Mouse (Mus musculus) cerebellum, postnatal 14 days (tissue): ENCODE results near the gene Ankrd7.
"Not testable (repeated sequence)": the region's sequence is repeated elsewhere in the genome, so short reads cannot be mapped to it uniquely, and the experiment has no call there.

Experiments
- DNase-seq, 2 experiments: peaks; one replicate each; pipeline ENCODE4 v3.0.0; 2021; ENCODE audit warnings: mixed read lengths in 2 of 2

Ankrd7 gene

DNA sequence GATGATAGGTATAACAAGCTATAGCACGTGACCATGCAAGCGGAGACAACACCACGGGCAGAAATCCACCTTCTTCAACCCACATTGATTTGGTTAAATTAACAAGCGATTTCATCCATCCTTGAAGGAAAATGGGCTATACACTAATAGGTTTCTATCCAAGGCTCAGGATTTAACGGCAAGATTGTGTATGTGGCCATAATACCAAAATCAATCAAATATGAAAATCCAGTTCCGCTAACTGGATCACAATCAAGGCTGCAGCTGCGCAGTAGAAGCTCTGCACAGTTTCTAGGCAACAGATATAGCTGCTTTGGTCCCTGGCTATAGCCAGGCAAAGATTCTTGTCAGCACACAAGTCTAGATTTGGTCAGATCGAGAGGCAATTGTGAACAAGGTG is at the start of gene Ankrd7:
Gene Ankrd7 (plus strand): TSS at position 301 of the 400 bp plus-strand sequence.
- DNase-seq, result no peak

GRCm38 (mm10) chr6:18819343-18819742 is 46.8 kb upstream of the Ankrd7 start:
- DNase-seq, result peak; percentile 79 to 85

DNA sequence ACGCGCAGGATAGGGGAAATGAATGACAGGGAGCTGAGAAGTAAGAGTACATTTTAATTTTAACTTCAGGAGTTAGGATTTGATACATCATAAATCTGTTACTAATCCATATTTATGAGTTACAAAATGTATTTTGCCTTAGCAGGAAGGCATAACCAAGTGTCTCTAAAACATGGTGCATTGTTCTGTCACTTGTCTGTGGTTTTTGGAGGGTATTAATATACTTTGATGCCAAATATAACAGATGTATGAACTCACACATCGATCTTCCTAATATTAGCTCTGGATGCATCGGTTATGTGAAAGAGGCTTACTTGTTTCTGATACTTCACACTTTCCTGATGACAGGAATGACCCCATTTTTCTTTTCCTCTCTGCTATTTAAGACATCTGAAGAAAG is 45.9 kb upstream of the Ankrd7 start:
- DNase-seq, result no peak

DNA sequence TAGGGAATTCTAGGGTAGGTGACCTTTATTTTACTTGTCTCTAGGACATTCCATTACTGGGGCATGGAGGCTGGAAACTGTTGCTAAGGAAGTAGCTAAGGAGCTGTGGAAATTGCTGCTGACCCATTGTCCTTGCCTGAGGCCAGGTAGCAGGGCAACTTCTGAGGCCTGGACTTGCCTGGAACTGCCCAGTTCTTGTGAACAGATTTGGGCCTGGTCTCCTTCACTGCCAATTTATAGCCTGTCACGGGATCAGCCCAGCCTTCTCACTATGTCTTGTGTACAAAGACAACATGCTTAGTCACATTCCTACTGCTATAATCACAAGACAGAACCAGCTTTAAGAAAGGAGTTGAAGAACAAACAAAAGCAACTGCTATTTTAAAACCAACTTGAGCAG is 43.3 kb upstream of the Ankrd7 start:
- no peak for DNase-seq

DNA sequence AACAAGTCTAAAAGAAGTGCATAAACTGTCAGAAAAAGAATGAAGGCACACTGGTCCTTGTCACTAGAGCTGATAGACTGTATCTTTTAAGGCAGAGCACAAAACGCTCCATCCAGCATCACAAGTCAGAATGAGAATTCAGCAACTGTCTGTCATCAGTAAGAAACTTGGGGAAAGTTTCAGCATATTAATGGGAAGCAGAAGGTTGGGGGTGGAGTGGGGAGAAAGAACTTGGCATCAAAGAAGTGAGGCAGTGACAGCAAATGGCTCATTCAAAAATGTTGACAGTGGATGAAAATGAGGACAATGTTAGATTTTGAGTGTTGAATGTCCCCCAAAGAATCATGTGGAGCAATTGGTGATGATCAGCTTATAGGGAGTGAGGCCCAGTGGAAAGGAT is 33.2 kb upstream of the Ankrd7 start:
- no peak for DNase-seq

DNA sequence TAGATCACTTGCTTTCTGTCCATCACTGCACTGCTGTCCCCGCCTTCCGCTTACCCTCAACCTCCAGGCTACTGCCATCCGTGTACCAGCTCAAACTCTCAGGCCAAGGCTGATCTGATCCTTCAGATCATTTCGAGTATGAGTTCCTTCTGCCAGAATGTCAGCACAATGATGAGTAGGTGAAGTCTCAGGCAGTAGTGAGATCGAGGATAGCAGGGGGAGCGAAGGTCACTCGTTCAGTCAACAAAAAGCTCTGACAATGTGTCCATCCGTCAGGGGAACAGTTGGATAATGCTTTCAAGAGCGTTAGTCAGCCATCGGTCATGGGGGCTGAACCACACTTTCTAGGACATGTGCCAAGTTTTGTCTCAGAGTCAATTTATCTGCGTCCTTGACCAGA is 21.6 kb upstream of the Ankrd7 start:
- not testable (repeated sequence) for DNase-seq

- not testable (repeated sequence) for DNase-seq
Observed at GRCm38 (mm10) chr6:18845571-18845970, 20.5 kb upstream of the Ankrd7 start.

GRCm38 (mm10) chr6:18848051-18848701 is 17.9 kb upstream of the Ankrd7 start, which contains the start of gene Lsm8:
Lsm8 (plus strand) TSS chr6:18848579.
- DNase-seq, result peak; percentile 97

GRCm38 (mm10) chr6:18848702-18849061 is 17.4 kb upstream of the Ankrd7 start:
- no peak for DNase-seq

DNA sequence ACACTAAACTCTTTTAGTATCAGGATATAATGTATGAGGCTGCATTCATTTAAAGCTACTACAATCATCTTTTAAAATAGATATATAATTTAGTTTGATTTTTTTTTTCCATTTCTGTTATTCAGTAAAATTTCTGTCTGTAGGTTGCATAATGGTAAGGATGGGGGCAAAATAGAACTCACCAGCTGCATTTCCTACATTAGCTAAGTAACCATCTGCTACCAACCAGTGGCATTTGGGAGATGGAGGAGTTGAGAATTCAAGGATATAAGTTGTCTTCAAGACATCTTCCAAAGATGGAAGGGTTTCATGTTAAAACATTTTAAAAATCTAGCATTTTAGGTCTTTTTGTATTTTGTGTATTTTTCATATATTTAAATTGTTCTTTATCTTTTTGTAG is 10.8 kb upstream of the Ankrd7 start:
- DNase-seq, result no peak

DNA sequence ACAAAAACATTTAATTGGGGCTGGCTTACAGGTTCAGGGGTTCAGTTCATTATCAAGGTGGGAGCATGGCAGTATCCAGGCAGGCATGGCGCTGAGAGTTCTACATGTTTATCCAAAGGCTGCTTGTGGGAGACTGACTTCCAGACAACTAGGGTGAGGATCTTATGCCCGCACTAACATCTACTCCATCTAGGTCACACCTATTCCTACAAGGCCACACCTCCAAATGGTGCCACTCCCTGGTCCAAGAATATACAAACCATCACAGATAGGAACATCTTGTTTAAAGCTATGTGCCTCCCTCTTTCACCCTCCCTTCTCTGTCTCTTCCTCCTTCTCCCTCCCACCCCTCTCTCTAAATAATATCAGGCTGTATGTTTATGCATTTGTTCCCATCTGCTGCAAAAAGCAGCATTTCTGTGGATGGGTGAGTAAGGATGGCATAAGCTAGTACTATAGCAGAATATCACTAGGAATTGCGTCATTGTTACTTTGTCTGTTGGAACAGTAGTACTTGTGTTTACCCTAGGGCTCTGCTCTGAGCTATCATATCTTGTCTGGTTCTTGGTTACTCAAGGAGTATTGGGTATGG is 9.5 kb upstream of the Ankrd7 start:
- no peak for DNase-seq

GRCm38 (mm10) chr6:18889030-18889429 is 22.9 kb downstream of the Ankrd7 start:
- no peak for DNase-seq

GRCm38 (mm10) chr6:18894142-18894541 is 28.0 kb downstream of the Ankrd7 start:
- no peak for DNase-seq

GRCm38 (mm10) chr6:18907173-18907572 is 41.1 kb downstream of the Ankrd7 start:
- peak; percentile 5 to 31 for DNase-seq

GRCm38 (mm10) chr6:18913179-18913578 is 47.1 kb downstream of the Ankrd7 start:
- peak; percentile 16 to 28 for DNase-seq

- no peak for DNase-seq
Observed at GRCm38 (mm10) chr6:18916021-18916420, 49.9 kb downstream of the Ankrd7 start.

GRCm38 (mm10) chr6:18916471-18916870 is 50.4 kb downstream of the Ankrd7 start:
- DNase-seq, result no peak
